Mouse (Mus musculus) cerebellum, adult (tissue): ENCODE data around the gene Pgp.

Experiments
- ATAC-seq: cut with Nextera tagmentation; 2 replicates; pipeline ENCODE4 v1.9.2; 2017; ENCODE audit warnings: mild to moderate bottlenecking, moderate library complexity, mixed read lengths; ENCODE audit not compliant: insufficient number of reproducible peaks, low FRiP score, low TSS enrichment

The Pgp gene

GRCm38 (mm10) chr17:24513609-24514008 lies 43.4 kb downstream of the Pgp start:
- no peak for ATAC-seq

- ATAC-seq = no peak
Measured at GRCm38 (mm10) chr17:24514270-24515257, 44.4 kb downstream of the Pgp start.

- ATAC-seq = no peak
Measured at GRCm38 (mm10) chr17:24520450-24520849, 50.3 kb downstream of the Pgp start.
